Mouse (Mus musculus) spleen, postnatal 4 days (tissue): ENCODE measurements around the gene Tmem80.
A peak's percentile ranks its signal among the peaks of the same experiment; 100 is the strongest.

ENCODE experiments used
- DNase-seq, 2 experiments: peaks; one replicate each; pipeline ENCODE4 v3.0.0; 2022; ENCODE audit warnings: low spot score in 2 of 2

Tmem80 gene

GRCm38 (mm10) chr7:141324686-141325085 is 2.9 kb upstream of the Tmem80 start:
- no peak for DNase-seq

- peak in 1 of 2 experiments; percentile 80 for DNase-seq
Measured at GRCm38 (mm10) chr7:141326546-141327446, 743 bp upstream of the Tmem80 start.

- no peak for DNase-seq
Measured at GRCm38 (mm10) chr7:141328373-141328990, 943 bp downstream of the Tmem80 start.

GRCm38 (mm10) chr7:141330706-141331105 is 3.2 kb downstream of the Tmem80 start:
- no peak for DNase-seq

- no peak for DNase-seq
Measured at GRCm38 (mm10) chr7:141331990-141332389, 4.5 kb downstream of the Tmem80 start.

- DNase-seq, result no peak
Measured at GRCm38 (mm10) chr7:141335044-141335579, 7.6 kb downstream of the Tmem80 start.

GRCm38 (mm10) chr7:141335682-141336081 is 8.1 kb downstream of the Tmem80 start:
- DNase-seq, result peak in 1 of 2 experiments; percentile 58

- no peak for DNase-seq
Measured at GRCm38 (mm10) chr7:141336296-141336695, 8.8 kb downstream of the Tmem80 start.

- DNase-seq, result peak in 1 of 2 experiments; percentile 59
Measured at GRCm38 (mm10) chr7:141337716-141338416, 10.3 kb downstream of the Tmem80 start.

- peak; percentile 52 to 75 for DNase-seq
Measured at GRCm38 (mm10) chr7:141338576-141339131, 11.1 kb downstream of the Tmem80 start, which contains the start of gene Eps8l2. Gene Eps8l2, plus strand, starts transcription at chr7:141338880.

GRCm38 (mm10) chr7:141339215-141339920 is 11.8 kb downstream of the Tmem80 start:
- DNase-seq, result peak in 1 of 2 experiments; percentile 63

GRCm38 (mm10) chr7:141340023-141340422 is 12.5 kb downstream of the Tmem80 start:
- no peak for DNase-seq

GRCm38 (mm10) chr7:141340476-141340875 is 12.9 kb downstream of the Tmem80 start:
- no peak for DNase-seq

- DNase-seq, result peak in 1 of 2 experiments; percentile 55
Measured at GRCm38 (mm10) chr7:141341689-141342226, 14.2 kb downstream of the Tmem80 start.

- peak in 1 of 2 experiments; percentile 53 for DNase-seq
Measured at GRCm38 (mm10) chr7:141343230-141343629, 15.7 kb downstream of the Tmem80 start.

- DNase-seq, result peak in 1 of 2 experiments; percentile 54
Measured at GRCm38 (mm10) chr7:141343696-141344095, 16.2 kb downstream of the Tmem80 start.

- DNase-seq, result no peak
Measured at GRCm38 (mm10) chr7:141344787-141345186, 17.2 kb downstream of the Tmem80 start.

- DNase-seq, result no peak
Measured at GRCm38 (mm10) chr7:141351061-141351460, 23.5 kb downstream of the Tmem80 start.

- DNase-seq, result peak in 1 of 2 experiments; percentile 55
Measured at GRCm38 (mm10) chr7:141355051-141355450, 27.5 kb downstream of the Tmem80 start.

- peak; percentile 15 to 65 for DNase-seq
Measured at GRCm38 (mm10) chr7:141355626-141356326, 28.2 kb downstream of the Tmem80 start.
